Mouse (Mus musculus) megakaryocyte, embryonic 14.5 days (primary cell): ENCODE results near the gene Tbc1d8b. TPM values are rescaled to one million over a fixed set of nuclear protein-coding genes. Genes with fewer than 3 reads are reported as not detected.

ENCODE experiments used
- H3K27me3 ChIP-seq: replicated peaks from 2 replicates; pipeline ENCODE3; 2012; ENCODE audit warnings: inconsistent platforms
- H3K36me3 ChIP-seq: replicated peaks from 2 replicates; pipeline ENCODE3; 2012; ENCODE audit warnings: low read length, inconsistent platforms, mixed read lengths
- H3K4me1 ChIP-seq: 2 replicates; pipeline ENCODE4 v1.6.1; 2012; ENCODE audit warnings: inconsistent platforms
- H3K4me3 ChIP-seq: replicated peaks from 2 replicates; pipeline ENCODE3; 2012; ENCODE audit warnings: moderate library complexity, mild to moderate bottlenecking, inconsistent platforms
- H3K9me3 ChIP-seq: 2 replicates; pipeline ENCODE4 v1.6.1; 2012; ENCODE audit warnings: inconsistent platforms
- FLI1 ChIP-seq: IDR thresholded peaks from 2 replicates; pipeline ENCODE4 v1.6.1; 2012; ENCODE audit warnings: low read length, inconsistent platforms, mixed read lengths
- GATA1 ChIP-seq: IDR thresholded peaks from 3 replicates; pipeline ENCODE4 v1.6.1; 2012; ENCODE audit warnings: mixed read lengths, low read length, inconsistent platforms, borderline replicate concordance
- polyA plus RNA-seq: library from polyadenylated mRNA; stranded (reverse); fragments of >175 nt; gene quantifications from 2 replicates; pipeline ENCODE4 v1.2.3, GENCODE M21; 2012; ENCODE audit warnings: low replicate concordance; ENCODE audit not compliant: insufficient read depth

Tbc1d8b gene
- polyA plus RNA-seq, 1 experiment = 0.09 TPM

- 0 out of 2 replicates have a peak, but pooled peaks cover 5% of the 10 kb centered on the region for H3K9me3 ChIP-seq
- no peak for TF ChIP-seq GATA1
- no peak for TF ChIP-seq FLI1
- no peaks in the 10 kb centered on the region for H3K36me3 ChIP-seq
- H3K4me3 ChIP-seq = no peak within 1 kb of the TSS
- H3K27me3 ChIP-seq = peaks cover 22% of the 10 kb centered on the region
- no peaks in the 10 kb centered on the region for H3K4me1 ChIP-seq
Measured at GRCm38 (mm10) chrX:139800406-139800878, 115.6 kb downstream of the Tbc1d8b start, which contains the start of gene Cldn2. Gene Cldn2 (plus strand): TSS chrX:139800828.

Other genes starting within 250 kb of the Tbc1d8b start
- not detected in 2 replicates for gene D330045A20Rik, start 204.6 kb upstream of the Tbc1d8b start, polyA plus RNA-seq
- 2.5 and 3.0 TPM in 2 replicates for gene Rnf128, start 121.7 kb upstream of the Tbc1d8b start, polyA plus RNA-seq
- not detected in 2 replicates for gene Gm15013, start 29.5 kb downstream of the Tbc1d8b start, polyA plus RNA-seq
- gene Ripply1, start 97.4 kb downstream of the Tbc1d8b start, polyA plus RNA-seq = not detected in 2 replicates
- gene Cldn2, start 115.8 kb downstream of the Tbc1d8b start, polyA plus RNA-seq = not detected in 2 replicates
- gene Morc4, start 186.7 kb downstream of the Tbc1d8b start, polyA plus RNA-seq = not detected in 2 replicates